Mouse (Mus musculus) C3H10T1/2 (cell line): Measurements from ENCODE around the gene Cks2. TPM values are rescaled to one million over a fixed set of nuclear protein-coding genes. Genes with fewer than 3 reads are reported as not detected.

Experiments used
- polyA plus RNA-seq, 2 experiments: library from polyadenylated mRNA; unstranded; fragments of >200 nt; fragmentation: generic; extraction: Trizol; gene quantifications; one replicate each; pipeline ENCODE4 v1.2.1; 2012; ENCODE audit warnings: missing spikeins in 2 of 2

The Cks2 gene
- polyA plus RNA-seq = 100 to 1,000 TPM in 1 of 2 experiments, 10 to 100 TPM in 1; 66.0 to 173 TPM

DNA sequence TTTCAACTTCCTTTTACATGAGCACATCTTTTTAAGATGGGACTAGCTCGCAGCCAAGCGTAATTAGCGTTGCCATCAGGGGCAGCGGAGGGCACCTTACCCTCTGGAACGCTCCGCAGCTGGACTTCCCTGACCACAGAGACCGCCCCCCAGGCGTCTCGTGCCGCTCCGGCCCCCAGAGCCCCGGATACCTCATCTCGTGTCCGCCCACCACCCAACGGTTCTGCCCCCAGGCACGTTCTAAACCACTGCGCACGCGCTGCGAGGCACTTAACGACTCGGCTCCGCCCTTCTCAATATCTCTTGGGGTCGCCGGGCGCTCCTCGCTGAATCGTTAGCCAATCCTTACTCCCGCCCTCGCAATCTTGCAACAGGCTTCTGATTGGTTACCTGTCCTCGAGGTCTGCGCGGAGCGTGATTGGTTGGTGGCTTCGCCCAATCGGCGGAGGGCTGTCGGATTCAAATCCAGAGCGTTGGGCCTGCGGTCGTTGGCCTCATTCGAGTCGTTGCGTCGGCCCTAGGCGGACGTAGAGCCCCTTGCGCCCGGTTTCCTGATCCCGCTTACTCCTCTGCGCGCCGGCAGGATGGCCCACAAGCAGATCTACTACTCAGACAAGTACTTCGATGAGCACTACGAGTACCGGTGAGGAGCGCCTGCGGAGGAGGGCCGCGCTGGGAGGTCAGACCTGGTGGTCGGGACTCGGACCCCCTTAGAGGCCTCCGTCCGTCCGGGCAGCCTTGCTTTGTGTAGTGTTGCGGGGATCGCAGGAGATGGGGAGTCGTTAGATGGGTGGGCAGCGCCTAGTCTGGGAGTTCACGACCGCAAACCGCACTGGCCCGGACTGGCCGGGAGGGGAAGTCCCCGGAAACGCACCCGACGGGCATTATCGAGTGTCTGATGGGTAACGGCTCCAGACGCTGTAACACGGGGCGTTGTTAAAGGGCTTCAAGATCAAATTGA, at the start of gene Cks2:
Gene Cks2 (plus strand): TSS at position 404 of the 961 bp plus-strand sequence.

DNA sequence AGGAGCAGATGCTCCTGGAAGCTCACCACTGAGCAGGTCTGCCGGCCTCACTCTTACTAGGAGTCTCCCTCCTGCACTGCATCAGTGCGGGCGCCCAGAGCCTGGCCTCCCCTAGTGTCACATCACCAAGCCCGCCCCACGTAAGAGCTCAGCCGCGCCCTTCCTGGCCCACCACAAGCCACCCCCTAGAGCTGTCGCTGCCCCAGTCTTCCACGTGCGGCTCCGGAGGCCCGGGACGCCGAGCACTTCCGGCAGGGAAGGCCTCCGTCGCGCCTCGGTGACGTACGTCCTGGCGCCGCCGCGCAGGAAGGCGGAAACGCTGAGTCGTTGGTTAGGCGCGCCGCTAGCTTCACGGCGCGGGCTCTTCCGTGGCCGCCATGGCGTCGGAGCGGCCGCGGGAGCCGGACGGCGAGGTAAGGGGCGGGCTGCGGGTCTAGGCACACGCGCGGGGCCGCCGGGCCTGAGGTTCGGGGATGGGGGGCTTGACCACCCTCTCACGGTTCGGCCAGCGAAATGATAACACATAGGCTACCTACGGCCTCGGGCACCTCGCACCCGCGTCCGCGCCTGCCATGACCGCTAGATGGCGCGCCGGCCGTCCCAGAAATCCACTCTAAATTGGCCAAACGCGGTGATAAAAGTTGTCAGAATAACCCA, 6.5 kb downstream of the Cks2 start, which contains the start of gene Secisbp2:
Gene Secisbp2 (plus strand): TSS at position 290 of the 657 bp plus-strand sequence.

Other genes with a start within 250 kb of the Cks2 start
- under 1 TPM in 1 of 2 experiments, not detected in 1; 0.20 TPM for gene S1pr3, start 236.6 kb upstream of the Cks2 start, polyA plus RNA-seq
- not detected for gene Shc3, start 75.8 kb upstream of the Cks2 start, polyA plus RNA-seq
- gene Secisbp2, start 6.5 kb downstream of the Cks2 start, polyA plus RNA-seq = 1 to 10 TPM; 1.4 to 5.2 TPM
- gene Sema4d, start 148.5 kb downstream of the Cks2 start, polyA plus RNA-seq = under 1 TPM; 0.01 to 0.06 TPM
- gene Gadd45g, start 201.4 kb downstream of the Cks2 start, polyA plus RNA-seq = 10 to 100 TPM; 11.5 to 44.6 TPM